Mouse (Mus musculus) intestine, embryonic 16.5 days (tissue): ENCODE measurements around the gene Phldb2. TPM values are rescaled to one million over a fixed set of nuclear protein-coding genes. Genes with fewer than 3 reads are reported as not detected.
A peak's percentile ranks its signal among the peaks of the same experiment; 100 is the strongest.

Source experiments
- ATAC-seq: fragments of 200-750 bp; cut with Nextera tagmentation; 2 replicates; pipeline ENCODE4 v1.8.0; 2017; ENCODE audit warnings: moderate TSS enrichment, moderate library complexity
- H3K27ac ChIP-seq: fragments of 300-500 bp; sonication (generic); 2 replicates; pipeline ENCODE4 v1.5.1; 2014; ENCODE audit warnings: mild to moderate bottlenecking, low read length
- H3K27me3 ChIP-seq: fragments of 300-500 bp; sonication (generic); replicated peaks from 2 replicates; pipeline ENCODE4 v1.6.1; 2014; ENCODE audit warnings: low read length, control low read depth, mixed read lengths; ENCODE audit not compliant: control insufficient read depth, insufficient read depth
- H3K36me3 ChIP-seq: fragments of 300-500 bp; sonication (generic); 2 replicates; pipeline ENCODE4 v1.6.1; 2014; ENCODE audit warnings: low read length, control low read depth; ENCODE audit not compliant: control insufficient read depth, insufficient read depth
- H3K4me1 ChIP-seq: fragments of 300-500 bp; sonication (generic); 2 replicates; pipeline ENCODE4 v1.6.1; 2014; ENCODE audit warnings: low read length, control low read depth, mixed read lengths; ENCODE audit not compliant: control insufficient read depth, insufficient read depth
- H3K4me2 ChIP-seq: fragments of 300-500 bp; sonication (generic); 2 replicates; pipeline ENCODE4 v1.6.1; 2014; ENCODE audit warnings: low read depth, low read length, control low read depth
- H3K4me3 ChIP-seq: fragments of 300-500 bp; sonication (generic); 2 replicates; pipeline ENCODE4 v1.5.1; 2014; ENCODE audit warnings: mild to moderate bottlenecking, low read length
- H3K9ac ChIP-seq: fragments of 300-500 bp; sonication (generic); 2 replicates; pipeline ENCODE4 v1.6.1; 2014; ENCODE audit warnings: low read depth, low read length
- H3K9me3 ChIP-seq: fragments of 300-500 bp; sonication (generic); 2 replicates; pipeline ENCODE4 v1.6.1; 2016; ENCODE audit warnings: low read length, control low read depth; ENCODE audit not compliant: control insufficient read depth
- WGBS: fragments of 180-500 bp; shearing (Covaris S2); extraction: QIAGEN DNeasy Blood & Tissue Kit; methylation state at CpG from one replicate; pipeline ENCODE4 v1.1.7; 2014; 5-methylcytosine and 5-hydroxymethylcytosine counted together
- polyA plus RNA-seq: library from polyadenylated mRNA; unstranded; fragments of >200 nt; fragmentation: Nextera tagmentation; extraction: Ambion mirVana; gene quantifications from 2 replicates; pipeline ENCODE4 v1.2.1, GENCODE M21; 2015

Gene Phldb2
- polyA plus RNA-seq, 1 experiment from 2014 or later: 20.7 TPM

GRCm38 (mm10) chr16:45842440-45842839 is 111.0 kb downstream of the Phldb2 start:
- no peaks in the 10 kb centered on the region for H3K27me3 ChIP-seq
- H3K36me3 ChIP-seq: no peaks in the 10 kb centered on the region
- 43% methylated on average over 4 of the region's 4 CpGs for WGBS
- peak overlapping the region; percentile 27; the same call in 1 of the 2 replicates for H3K9ac ChIP-seq
- no peak for ATAC-seq
- no peak overlapping the region for H3K27ac ChIP-seq
- H3K4me3 ChIP-seq: peak overlapping the region; percentile 84
- peak overlapping the region; percentile 86 for H3K4me2 ChIP-seq
- H3K4me1 ChIP-seq: peaks cover 29% of the 10 kb centered on the region
- no peaks in the 10 kb centered on the region for H3K9me3 ChIP-seq

- Histone ChIP-seq H3K4me1 (peaks cover 30% of the 10 kb centered on the region), H3K4me2 (peak overlapping the region; percentile 86), H3K9ac (no peak overlapping the region), H3K4me3 (peak overlapping the region; percentile 84; the same call in 1 of the 2 replicates), H3K27me3 (no peaks in the 10 kb centered on the region), H3K36me3 (no peaks in the 10 kb centered on the region), H3K27ac (no peak overlapping the region), H3K9me3 (no peaks in the 10 kb centered on the region)
- no peak for ATAC-seq
- WGBS: 59% methylated on average over 3 of the region's 3 CpGs
These were observed 111.6 kb downstream of the Phldb2 start for GRCm38 (mm10) chr16:45841806-45842205.

- H3K4me3 ChIP-seq: no peak overlapping the region
- no peaks in the 10 kb centered on the region for H3K9me3 ChIP-seq
- no peaks in the 10 kb centered on the region for H3K27me3 ChIP-seq
- no peak for ATAC-seq
- H3K4me2 ChIP-seq: no peak overlapping the region
- 70% methylated on average over 3 of the region's 3 CpGs for WGBS
- no peak overlapping the region for H3K27ac ChIP-seq
- peaks cover 30% of the 10 kb centered on the region for H3K4me1 ChIP-seq
- H3K9ac ChIP-seq: no peak overlapping the region
- H3K36me3 ChIP-seq: no peaks in the 10 kb centered on the region
These were observed 112.4 kb downstream of the Phldb2 start for GRCm38 (mm10) chr16:45841016-45841415.

GRCm38 (mm10) chr16:45837541-45838342 is 115.7 kb downstream of the Phldb2 start:
- Histone ChIP-seq H3K36me3 (no peaks in the 10 kb centered on the region), H3K4me1 (peaks cover 26% of the 10 kb centered on the region), H3K4me3 (no peak overlapping the region), H3K9ac (no peak overlapping the region), H3K27ac (peak overlapping the region; percentile 30; the same call in 1 of the 2 replicates), H3K4me2 (no peak overlapping the region), H3K27me3 (no peaks in the 10 kb centered on the region), H3K9me3 (no peaks in the 10 kb centered on the region)
- ATAC-seq: peak; percentile 84
- WGBS: 51% methylated on average over 5 of the region's 5 CpGs

GRCm38 (mm10) chr16:45832747-45833108 is 120.7 kb downstream of the Phldb2 start:
- no peak overlapping the region for H3K4me2 ChIP-seq
- 16% methylated on average over 6 of the region's 6 CpGs for whole genome bisulfite sequencing
- ATAC-seq: no peak
- H3K4me1 ChIP-seq: peaks cover 29% of the 10 kb centered on the region
- no peaks in the 10 kb centered on the region for H3K36me3 ChIP-seq
- H3K4me3 ChIP-seq: no peak overlapping the region
- no peaks in the 10 kb centered on the region for H3K9me3 ChIP-seq
- no peaks in the 10 kb centered on the region for H3K27me3 ChIP-seq
- peak overlapping the region; percentile 20; the same call in 1 of the 2 replicates for H3K27ac ChIP-seq
- no peak overlapping the region for H3K9ac ChIP-seq

GRCm38 (mm10) chr16:45832061-45832746 is 121.2 kb downstream of the Phldb2 start:
- Histone ChIP-seq H3K4me3 (no peak overlapping the region), H3K27ac (peak overlapping the region; percentile 73), H3K4me1 (peaks cover 24% of the 10 kb centered on the region), H3K36me3 (no peaks in the 10 kb centered on the region), H3K4me2 (no peak overlapping the region), H3K9ac (no peak overlapping the region), H3K9me3 (no peaks in the 10 kb centered on the region), H3K27me3 (no peaks in the 10 kb centered on the region)
- ATAC-seq: peak; percentile 66
- 34% methylated on average over 8 of the region's 8 CpGs for WGBS

GRCm38 (mm10) chr16:45831094-45831872 is 122.1 kb downstream of the Phldb2 start:
- H3K4me2 ChIP-seq: peak overlapping the region; percentile 19; the same call in 1 of the 2 replicates
- H3K36me3 ChIP-seq: no peaks in the 10 kb centered on the region
- H3K27me3 ChIP-seq: no peaks in the 10 kb centered on the region
- no peaks in the 10 kb centered on the region for H3K9me3 ChIP-seq
- WGBS: 28% methylated on average over 4 of the region's 4 CpGs
- peaks cover 24% of the 10 kb centered on the region for H3K4me1 ChIP-seq
- H3K4me3 ChIP-seq: no peak overlapping the region
- peak overlapping the region; percentile 73 for H3K27ac ChIP-seq
- peak; percentile 54 for ATAC-seq
- H3K9ac ChIP-seq: no peak overlapping the region

GRCm38 (mm10) chr16:45830096-45830866 is 123.1 kb downstream of the Phldb2 start:
- H3K4me1 ChIP-seq: peaks cover 24% of the 10 kb centered on the region
- 0 out of 2 replicates have a peak, but pooled peaks cover 2% of the 10 kb centered on the region for H3K36me3 ChIP-seq
- no peak overlapping the region for H3K4me3 ChIP-seq
- 0 out of 2 replicates have a peak overlapping the region, but pooled peaks have one; percentile 3 for H3K9ac ChIP-seq
- H3K27ac ChIP-seq: peak overlapping the region; percentile 62
- no peaks in the 10 kb centered on the region for H3K27me3 ChIP-seq
- ATAC-seq: peak; percentile 40; the same call in 1 of the 2 replicates
- H3K9me3 ChIP-seq: no peaks in the 10 kb centered on the region
- WGBS: 37% methylated on average over 11 of the region's 11 CpGs
- H3K4me2 ChIP-seq: peak overlapping the region; percentile 9; the same call in 1 of the 2 replicates
